Mouse (Mus musculus): ENCODE measurements around the gene Kif3a. TPM values are rescaled to one million over a fixed set of nuclear protein-coding genes. Genes with fewer than 3 reads are reported as not detected.
"Not testable (repeated sequence)": the region's sequence is repeated elsewhere in the genome, so short reads cannot be mapped to it uniquely, and the experiment has no call there.

Gene Kif3a
- polyA plus RNA-seq, 1 experiment from 2014 or later = 38.6 TPM

DNA sequence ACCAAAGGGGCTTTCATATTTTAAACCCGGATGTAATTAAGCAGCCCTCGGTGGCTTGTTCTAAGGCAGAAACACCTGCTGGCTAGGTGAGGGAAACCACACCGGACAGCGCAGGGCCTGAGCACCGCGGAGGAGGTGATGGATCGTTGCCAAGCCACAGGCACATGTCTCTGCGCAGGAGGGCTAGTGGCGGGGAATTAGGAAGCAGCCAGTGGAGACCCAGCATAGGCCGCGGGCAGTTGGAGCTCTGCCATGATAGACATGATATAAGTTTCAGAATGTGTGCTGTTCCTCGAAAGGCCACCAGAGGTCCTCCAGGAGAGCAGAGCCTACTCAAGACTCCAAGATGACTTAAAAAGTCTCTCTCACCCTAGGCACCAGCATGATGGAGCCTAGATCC, 15.4 kb upstream of the Kif3a start:
- Histone ChIP-seq H3K4me3 (ENCODE audit: low read depth, low read length) (no peak overlapping the region), H3K27ac (ENCODE audit: low read depth, low read length) (no peak overlapping the region), H3K36me3 (ENCODE audit: control insufficient read depth, insufficient read depth, low read length) (no peaks in the 10 kb centered on the region), H3K27me3 (ENCODE audit: control insufficient read depth, insufficient read depth, low read length) (no peaks in the 10 kb centered on the region), H3K9me3 (replicated peaks; ENCODE audit: control insufficient read depth, low read length) (no peaks in the 10 kb centered on the region; the same call in 1 of the 2 replicates), H3K4me1 (ENCODE audit: control insufficient read depth, insufficient read depth, low read length) (peaks cover 3% of the 10 kb centered on the region), H3K9ac (ENCODE audit: low read depth, low read length) (no peak overlapping the region), H3K4me2 (no peak overlapping the region)
- WGBS (ENCODE audit: insufficient replicate concordance) = 62% methylated on average over 12 of the region's 12 CpGs
- ATAC-seq (replicated peaks; ENCODE audit: insufficient number of reproducible peaks, low FRiP score, low TSS enrichment) = no peak

GRCm38 (mm10) chr11:53556529-53556928, 10.7 kb upstream of the Kif3a start:
- not testable (repeated sequence) for H3K36me3 ChIP-seq (ENCODE audit: control insufficient read depth, insufficient read depth, low read length); H3K27ac ChIP-seq (ENCODE audit: low read depth, low read length); H3K9ac ChIP-seq (ENCODE audit: low read depth, low read length); H3K4me1 ChIP-seq (ENCODE audit: control insufficient read depth, insufficient read depth, low read length); H3K27me3 ChIP-seq (ENCODE audit: control insufficient read depth, insufficient read depth, low read length); H3K9me3 ChIP-seq (replicated peaks; ENCODE audit: control insufficient read depth, low read length); H3K4me3 ChIP-seq (ENCODE audit: low read depth, low read length); ATAC-seq (replicated peaks; ENCODE audit: insufficient number of reproducible peaks, low FRiP score, low TSS enrichment); H3K4me2 ChIP-seq
- 89% methylated on average over 8 of the region's 20 CpGs for WGBS (ENCODE audit: insufficient replicate concordance)

- WGBS (ENCODE audit: insufficient replicate concordance) = 86% methylated on average over 1 of the region's 3 CpGs
- H3K4me3 ChIP-seq (ENCODE audit: low read depth, low read length); ATAC-seq (replicated peaks; ENCODE audit: insufficient number of reproducible peaks, low FRiP score, low TSS enrichment); H3K9ac ChIP-seq (ENCODE audit: low read depth, low read length); H3K36me3 ChIP-seq (ENCODE audit: control insufficient read depth, insufficient read depth, low read length); H3K27me3 ChIP-seq (ENCODE audit: control insufficient read depth, insufficient read depth, low read length); H3K9me3 ChIP-seq (replicated peaks; ENCODE audit: control insufficient read depth, low read length); H3K27ac ChIP-seq (ENCODE audit: low read depth, low read length); H3K4me2 ChIP-seq; H3K4me1 ChIP-seq (ENCODE audit: control insufficient read depth, insufficient read depth, low read length): not testable (repeated sequence)
Observed at GRCm38 (mm10) chr11:53557992-53558391, 9.2 kb upstream of the Kif3a start.

DNA sequence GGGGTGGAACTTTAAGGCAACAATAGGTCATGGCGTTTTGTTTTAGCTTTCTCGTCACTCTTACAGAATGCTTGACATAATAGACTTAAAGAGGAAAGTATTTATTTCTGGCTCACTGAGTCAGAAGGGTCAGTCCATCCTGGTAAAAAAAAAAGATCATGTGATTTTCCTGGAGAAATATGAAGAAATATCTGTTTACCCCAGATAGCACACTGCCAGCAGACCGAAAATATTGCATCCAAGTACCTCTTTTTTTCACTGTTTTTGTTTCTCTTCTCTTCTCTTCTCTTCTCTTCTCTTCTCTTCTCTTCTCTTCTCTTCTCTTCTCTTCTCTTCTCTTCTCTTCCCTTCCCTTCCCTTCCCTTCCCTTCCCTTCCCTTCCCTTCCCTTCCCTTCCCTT, 7.2 kb upstream of the Kif3a start:
- not testable (repeated sequence) for H3K4me2 ChIP-seq; H3K36me3 ChIP-seq (ENCODE audit: control insufficient read depth, insufficient read depth, low read length); H3K9me3 ChIP-seq (replicated peaks; ENCODE audit: control insufficient read depth, low read length); H3K27me3 ChIP-seq (ENCODE audit: control insufficient read depth, insufficient read depth, low read length); H3K4me3 ChIP-seq (ENCODE audit: low read depth, low read length); ATAC-seq (replicated peaks; ENCODE audit: insufficient number of reproducible peaks, low FRiP score, low TSS enrichment); H3K9ac ChIP-seq (ENCODE audit: low read depth, low read length); H3K27ac ChIP-seq (ENCODE audit: low read depth, low read length); H3K4me1 ChIP-seq (ENCODE audit: control insufficient read depth, insufficient read depth, low read length)
- WGBS (ENCODE audit: insufficient replicate concordance) = 85% methylated on average over 1 of the region's 3 CpGs

GRCm38 (mm10) chr11:53561986-53562385, 5.2 kb upstream of the Kif3a start:
- Histone ChIP-seq H3K9me3 (replicated peaks; ENCODE audit: control insufficient read depth, low read length) (no peaks in the 10 kb centered on the region), H3K4me2 (no peak overlapping the region), H3K27me3 (ENCODE audit: control insufficient read depth, insufficient read depth, low read length) (no peaks in the 10 kb centered on the region), H3K27ac (ENCODE audit: low read depth, low read length) (no peak overlapping the region), H3K36me3 (ENCODE audit: control insufficient read depth, insufficient read depth, low read length) (no peaks in the 10 kb centered on the region), H3K4me3 (ENCODE audit: low read depth, low read length) (no peak overlapping the region), H3K9ac (ENCODE audit: low read depth, low read length) (no peak overlapping the region), H3K4me1 (ENCODE audit: control insufficient read depth, insufficient read depth, low read length) (peaks cover 4% of the 10 kb centered on the region; the same call in 1 of the 2 replicates)
- 57% methylated on average over 2 of the region's 2 CpGs for WGBS (ENCODE audit: insufficient replicate concordance)
- ATAC-seq (replicated peaks; ENCODE audit: insufficient number of reproducible peaks, low FRiP score, low TSS enrichment) = no peak

- Histone ChIP-seq H3K27me3 (ENCODE audit: control insufficient read depth, insufficient read depth, low read length) (no peaks in the 10 kb centered on the region), H3K27ac (ENCODE audit: low read depth, low read length) (no peak overlapping the region), H3K4me2 (peak overlapping the region; percentile 88), H3K4me1 (ENCODE audit: control insufficient read depth, insufficient read depth, low read length) (peaks cover 4% of the 10 kb centered on the region; the same call in 1 of the 2 replicates), H3K4me3 (ENCODE audit: low read depth, low read length) (peak overlapping the region; percentile 83), H3K9me3 (replicated peaks; ENCODE audit: control insufficient read depth, low read length) (no peaks in the 10 kb centered on the region), H3K9ac (ENCODE audit: low read depth, low read length) (no peak overlapping the region), H3K36me3 (ENCODE audit: control insufficient read depth, insufficient read depth, low read length) (no peaks in the 10 kb centered on the region)
- ATAC-seq (replicated peaks; ENCODE audit: insufficient number of reproducible peaks, low FRiP score, low TSS enrichment) = no peak; the same call in 1 of the 2 replicates
- 82% methylated on average over 4 of the region's 4 CpGs for WGBS (ENCODE audit: insufficient replicate concordance)
Observed at GRCm38 (mm10) chr11:53566646-53567045, 533 bp upstream of the Kif3a start.

DNA sequence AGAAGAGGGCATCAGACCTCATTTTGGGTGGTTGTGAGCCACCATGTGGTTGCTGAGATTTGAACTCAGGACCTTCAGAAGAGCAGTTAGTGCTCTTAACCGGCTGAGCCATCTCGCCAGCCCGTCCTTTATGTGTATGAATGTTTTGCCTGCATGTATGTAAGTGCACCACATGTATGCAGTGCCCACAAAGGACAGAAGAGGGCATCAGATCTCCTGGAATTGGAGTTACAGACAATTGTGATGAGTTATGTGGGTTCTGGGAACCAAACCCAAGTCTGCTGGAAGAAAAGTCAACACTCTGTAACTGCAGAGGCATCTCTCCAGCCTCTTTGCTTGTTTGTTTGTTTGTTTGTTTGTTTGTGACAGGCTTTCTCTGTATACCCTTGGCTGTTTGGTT, 13.4 kb downstream of the Kif3a start:
- no peak overlapping the region for H3K27ac ChIP-seq (ENCODE audit: low read depth, low read length)
- 94% methylated on average over 3 of the region's 3 CpGs for WGBS (ENCODE audit: insufficient replicate concordance)
- H3K27me3 ChIP-seq (ENCODE audit: control insufficient read depth, insufficient read depth, low read length) = no peaks in the 10 kb centered on the region
- H3K4me1 ChIP-seq (ENCODE audit: control insufficient read depth, insufficient read depth, low read length) = no peaks in the 10 kb centered on the region
- H3K36me3 ChIP-seq (ENCODE audit: control insufficient read depth, insufficient read depth, low read length) = peaks cover 9% of the 10 kb centered on the region; the same call in 1 of the 2 replicates
- H3K9me3 ChIP-seq (replicated peaks; ENCODE audit: control insufficient read depth, low read length) = no peaks in the 10 kb centered on the region
- no peak overlapping the region for H3K4me3 ChIP-seq (ENCODE audit: low read depth, low read length)
- H3K9ac ChIP-seq (ENCODE audit: low read depth, low read length) = no peak overlapping the region
- H3K4me2 ChIP-seq = no peak overlapping the region
- ATAC-seq (replicated peaks; ENCODE audit: insufficient number of reproducible peaks, low FRiP score, low TSS enrichment) = no peak

- H3K4me3 ChIP-seq (ENCODE audit: low read depth, low read length) = no peak overlapping the region
- H3K9ac ChIP-seq (ENCODE audit: low read depth, low read length) = no peak overlapping the region
- no peak overlapping the region for H3K27ac ChIP-seq (ENCODE audit: low read depth, low read length)
- no peaks in the 10 kb centered on the region for H3K4me1 ChIP-seq (ENCODE audit: control insufficient read depth, insufficient read depth, low read length)
- peaks cover 15% of the 10 kb centered on the region; the same call in 1 of the 2 replicates for H3K36me3 ChIP-seq (ENCODE audit: control insufficient read depth, insufficient read depth, low read length)
- H3K9me3 ChIP-seq (replicated peaks; ENCODE audit: control insufficient read depth, low read length) = no peaks in the 10 kb centered on the region
- no peak overlapping the region for H3K4me2 ChIP-seq
- no peaks in the 10 kb centered on the region for H3K27me3 ChIP-seq (ENCODE audit: control insufficient read depth, insufficient read depth, low read length)
- 77% methylated on average over 10 of the region's 10 CpGs for WGBS (ENCODE audit: insufficient replicate concordance)
- no peak for ATAC-seq (replicated peaks; ENCODE audit: insufficient number of reproducible peaks, low FRiP score, low TSS enrichment)
Observed at GRCm38 (mm10) chr11:53583151-53583550, 16.0 kb downstream of the Kif3a start.

- H3K36me3 ChIP-seq (ENCODE audit: control insufficient read depth, insufficient read depth, low read length) = peaks cover 13% of the 10 kb centered on the region; the same call in 1 of the 2 replicates
- no peaks in the 10 kb centered on the region for H3K4me1 ChIP-seq (ENCODE audit: control insufficient read depth, insufficient read depth, low read length)
- H3K4me2 ChIP-seq = no peak overlapping the region
- H3K9ac ChIP-seq (ENCODE audit: low read depth, low read length) = no peak overlapping the region
- H3K27ac ChIP-seq (ENCODE audit: low read depth, low read length) = no peak overlapping the region
- H3K4me3 ChIP-seq (ENCODE audit: low read depth, low read length) = no peak overlapping the region
- no peak for ATAC-seq (replicated peaks; ENCODE audit: insufficient number of reproducible peaks, low FRiP score, low TSS enrichment)
- 54% methylated on average over 3 of the region's 3 CpGs for WGBS (ENCODE audit: insufficient replicate concordance)
- no peaks in the 10 kb centered on the region for H3K27me3 ChIP-seq (ENCODE audit: control insufficient read depth, insufficient read depth, low read length)
- no peaks in the 10 kb centered on the region for H3K9me3 ChIP-seq (replicated peaks; ENCODE audit: control insufficient read depth, low read length)
Observed at GRCm38 (mm10) chr11:53584849-53585248, 17.7 kb downstream of the Kif3a start.
